Comparison of ENCODE assay signal across 11 mouse cellular contexts in genomic region chr15:27508982-27509381, GRCm38 (mm10). TPM values are rescaled to one million over a fixed set of nuclear protein-coding genes. Genes with fewer than 3 reads are reported as not detected.
DNase-seq lines count a peak whose midpoint lies in the region; ATAC-seq and TF ChIP-seq lines count a peak whose summit lies in the region.
"Had no signal": no experiment of that assay in that cellular context is flagged by ENCODE, and none has a peak within 500 bp of the region (broad histone marks: within the 10 kb centered on the region; RNA-seq: fewer than 3 reads in every experiment).

No protein-coding gene starts in this region.

- no peak for TF ChIP-seq CTCF in small intestine, adult 2 months (IDR thresholded peaks at IDR 0.05; ENCODE audit: extremely low read depth, insufficient read length, insufficient replicate concordance, low read depth, low read length)

- no peaks in the 10 kb centered on the region for H3K36me3 ChIP-seq in heart, embryonic 15.5 days
- H3K36me3 ChIP-seq in small intestine, adult 2 months (ENCODE audit: control insufficient read depth, insufficient read depth, low read length) = no peaks in the 10 kb centered on the region
- H3K36me3 ChIP-seq in hindbrain, embryonic 11.5 days (ENCODE audit: control insufficient read depth, insufficient read depth, low read length) = no peaks in the 10 kb centered on the region
- H3K36me3 ChIP-seq: embryonic facial prominence, embryonic 15.5 days had no signal

- peaks cover 44% of the 10 kb centered on the region for H3K4me1 ChIP-seq in heart, embryonic 15.5 days (replicated peaks)
- peaks cover 30% of the 10 kb centered on the region for H3K4me1 ChIP-seq in small intestine, adult 2 months (ENCODE audit: control insufficient read depth, insufficient read depth, insufficient read length, low read length)
- no peaks in the 10 kb centered on the region for H3K4me1 ChIP-seq in hindbrain, embryonic 11.5 days (replicated peaks; ENCODE audit: control insufficient read depth, insufficient read depth, low read length)
- H3K4me1 ChIP-seq: embryonic facial prominence, embryonic 15.5 days had no signal

- DNase-seq in gastrocnemius, adult 18-20 months (ENCODE audit: low spot score) = peak; percentile 77
- DNase-seq in gastrocnemius, postnatal 4 days (ENCODE audit: low spot score in 2 of 2) = no peak
- peak; percentile 88 for DNase-seq in layer of hippocampus, adult 9-11 months
- no peak for DNase-seq in layer of hippocampus, postnatal 25 days (ENCODE audit: extremely low spot score in 1 of 2, low spot score in 1 of 2)
- DNase-seq in hindbrain, embryonic 11.5 days (ENCODE audit: low spot score) = no peak
- no peak for DNase-seq in urinary bladder, postnatal 36 days (ENCODE audit: low spot score in 2 of 2)
- DNase-seq: liver, postnatal 0 days had no signal

- H3K9ac ChIP-seq in heart, embryonic 15.5 days = no peak overlapping the region
- H3K9ac ChIP-seq in hindbrain, embryonic 11.5 days (ENCODE audit: low read depth, low read length) = no peak overlapping the region
- H3K9ac ChIP-seq: embryonic facial prominence, embryonic 15.5 days; liver, postnatal 0 days had no signal

- no peak for TF ChIP-seq POLR2A in small intestine, adult 2 months (IDR thresholded peaks at IDR 0.05; ENCODE audit: low read depth, low read length)

- H3K4me2 ChIP-seq in heart, embryonic 15.5 days = no peak overlapping the region
- H3K4me2 ChIP-seq in hindbrain, embryonic 11.5 days (replicated peaks; ENCODE audit: low read depth, low read length) = no peak overlapping the region
- H3K4me2 ChIP-seq: embryonic facial prominence, embryonic 15.5 days had no signal

- no peaks in the 10 kb centered on the region for H3K9me3 ChIP-seq in heart, embryonic 15.5 days (replicated peaks)
- no peaks in the 10 kb centered on the region for H3K9me3 ChIP-seq in hindbrain, embryonic 11.5 days (ENCODE audit: control insufficient read depth, low read length)
- H3K9me3 ChIP-seq: embryonic facial prominence, embryonic 15.5 days; G1E had no signal

- 60% methylated on average over 17 of the region's 17 CpGs for WGBS in heart, embryonic 15.5 days
- 76% methylated on average over 17 of the region's 17 CpGs for WGBS in small intestine, adult 2 months
- WGBS in hindbrain, embryonic 11.5 days = 98% methylated on average over 17 of the region's 17 CpGs

- H3K27ac ChIP-seq in heart, embryonic 15.5 days = peak overlapping the region; percentile 67
- peak overlapping the region; percentile 32; the same call in 1 of the 2 replicates for H3K27ac ChIP-seq in small intestine, adult 2 months (ENCODE audit: insufficient read depth, low read depth, low read length)
- H3K27ac ChIP-seq in hindbrain, embryonic 11.5 days (ENCODE audit: low read depth, low read length) = no peak overlapping the region
- H3K27ac ChIP-seq: embryonic facial prominence, embryonic 15.5 days had no signal

- no peak overlapping the region for H3K4me3 ChIP-seq in heart, embryonic 15.5 days
- H3K4me3 ChIP-seq in small intestine, adult 2 months (ENCODE audit: low read depth, low read length) = no peak overlapping the region
- no peak overlapping the region for H3K4me3 ChIP-seq in hindbrain, embryonic 11.5 days (ENCODE audit: low read depth, low read length)
- H3K4me3 ChIP-seq: embryonic facial prominence, embryonic 15.5 days had no signal

- ATAC-seq in heart, embryonic 15.5 days (replicated peaks; ENCODE audit: insufficient number of reproducible peaks, insufficient read depth, low FRiP score, low read depth) = no peak
- ATAC-seq in hindbrain, embryonic 11.5 days (ENCODE audit: low FRiP score) = no peak
- ATAC-seq: liver, postnatal 0 days had no signal

- no peaks in the 10 kb centered on the region for H3K27me3 ChIP-seq in heart, embryonic 15.5 days
- H3K27me3 ChIP-seq in small intestine, adult 2 months (ENCODE audit: control insufficient read depth, insufficient read depth, low read length) = no peaks in the 10 kb centered on the region
- H3K27me3 ChIP-seq in hindbrain, embryonic 11.5 days (ENCODE audit: control insufficient read depth, insufficient read depth, low read length) = no peaks in the 10 kb centered on the region
- H3K27me3 ChIP-seq: embryonic facial prominence, embryonic 15.5 days had no signal

RNA-seq across cellular contexts. Expression of gene Ank, which starts 42.5 kb away (rescaled TPM):
- 100 to 1,000 TPM; 128 to 153 TPM for total RNA-seq in gastrocnemius, adult 18-20 months (2021)
- 10 to 100 TPM; 21.5 to 26.0 TPM for total RNA-seq in gastrocnemius, postnatal 4 days (2021)
- 100 to 1,000 TPM; 159 to 164 TPM for total RNA-seq in layer of hippocampus, postnatal 25 days (2021)
- polyA plus RNA-seq in heart, embryonic 15.5 days (2015; fragmentation: Nextera tagmentation; extraction: Ambion mirVana) = 10.2 and 10.8 TPM in 2 replicates
- polyA plus RNA-seq in small intestine, adult 2 months (2012; rRNA removed) = 29.3 and 40.6 TPM in 2 replicates
- 12.1 and 13.9 TPM in 2 replicates for polyA plus RNA-seq in hindbrain, embryonic 11.5 days (2014; fragmentation: Nextera tagmentation; extraction: Ambion mirVana)

Comparison
In these comparisons a context has a peak if more than half of its experiments do, and no peak if none do; other contexts are left out.
1. DNase-seq: peak in gastrocnemius, adult 18-20 months (single experiment) and layer of hippocampus, adult 9-11 months (single experiment); none in gastrocnemius, postnatal 4 days (0 of 2), layer of hippocampus, postnatal 25 days (0 of 2), hindbrain, embryonic 11.5 days (single experiment) and urinary bladder, postnatal 36 days (0 of 2).
2. RNA of gene Ank, which starts 42.5 kb away (total RNA-seq): 159 to 164 TPM in layer of hippocampus, postnatal 25 days and 128 to 153 TPM in gastrocnemius, adult 18-20 months; 21.5 to 26.0 TPM in gastrocnemius, postnatal 4 days; every median in the first group is over 4 times any median in the second.